Mouse (Mus musculus) kidney, embryonic 14.5 days (tissue): Measurements from ENCODE around the gene Fam186a. TPM values are rescaled to one million over a fixed set of nuclear protein-coding genes. Genes with fewer than 3 reads are reported as not detected.
"Not testable (repeated sequence)": the region's sequence is repeated elsewhere in the genome, so short reads cannot be mapped to it uniquely, and the experiment has no call there.

Experiments
- ATAC-seq: fragments of 200-750 bp; cut with Nextera tagmentation; 2 replicates; pipeline ENCODE4 v1.8.0; 2017; ENCODE audit warnings: moderate number of reproducible peaks, mild to moderate bottlenecking, moderate TSS enrichment, moderate library complexity; ENCODE audit not compliant: low FRiP score, low TSS enrichment
- H3K27ac ChIP-seq: fragments of 300-500 bp; sonication (generic); 2 replicates; pipeline ENCODE4 v1.5.1; 2014; ENCODE audit warnings: low read depth, mild to moderate bottlenecking, low read length, moderate library complexity, mixed read lengths
- H3K27me3 ChIP-seq: fragments of 300-500 bp; sonication (generic); 2 replicates; pipeline ENCODE4 v1.6.1; 2014; ENCODE audit warnings: mild to moderate bottlenecking, low read length; ENCODE audit not compliant: control insufficient read depth, insufficient read depth
- H3K36me3 ChIP-seq: fragments of 300-500 bp; sonication (generic); 2 replicates; pipeline ENCODE4 v1.6.1; 2014; ENCODE audit warnings: low read length, mixed read lengths; ENCODE audit not compliant: control insufficient read depth, insufficient read depth
- H3K4me1 ChIP-seq: fragments of 300-500 bp; sonication (generic); 2 replicates; pipeline ENCODE4 v1.6.1; 2014; ENCODE audit warnings: low read length, mixed read lengths; ENCODE audit not compliant: control insufficient read depth, insufficient read depth
- H3K4me2 ChIP-seq: fragments of 300-500 bp; sonication (generic); replicated peaks from 2 replicates; pipeline ENCODE4 v1.6.1; 2014; ENCODE audit warnings: low read depth, mild to moderate bottlenecking, low read length
- H3K4me3 ChIP-seq: fragments of 300-500 bp; sonication (generic); 2 replicates; pipeline ENCODE4 v1.5.1; 2014; ENCODE audit warnings: mild to moderate bottlenecking, low read length
- H3K9ac ChIP-seq: fragments of 300-500 bp; sonication (generic); 2 replicates; pipeline ENCODE4 v1.6.1; 2014; ENCODE audit warnings: low read depth, mild to moderate bottlenecking, low read length, moderate library complexity
- H3K9me3 ChIP-seq: fragments of 300-500 bp; sonication (generic); 2 replicates; pipeline ENCODE4 v1.6.1; 2016; ENCODE audit warnings: low read length; ENCODE audit not compliant: control insufficient read depth
- WGBS: fragments of 180-500 bp; shearing (Covaris S2); extraction: QIAGEN DNeasy Blood & Tissue Kit; methylation state at CpG from one replicate; pipeline ENCODE4 v1.1.7; 2014; 5-methylcytosine and 5-hydroxymethylcytosine counted together
- polyA plus RNA-seq: library from polyadenylated mRNA; unstranded; fragments of >200 nt; fragmentation: Nextera tagmentation; extraction: Ambion mirVana; gene quantifications from 2 replicates; pipeline ENCODE4 v1.2.1, GENCODE M21; 2014

The Fam186a gene
- polyA plus RNA-seq, 1 experiment from 2014 or later, result not detected

GRCm38 (mm10) chr15:99974476-99975220 lies 7.8 kb upstream of the Fam186a start:
- Histone ChIP-seq H3K4me2 (peak overlapping the region; percentile 55), H3K4me1 (peaks cover 9% of the 10 kb centered on the region), H3K27ac (no peak overlapping the region), H3K9ac (no peak overlapping the region), H3K27me3 (no peaks in the 10 kb centered on the region), H3K9me3 (no peaks in the 10 kb centered on the region), H3K4me3 (peak overlapping the region; percentile 81; the same call in 1 of the 2 replicates), H3K36me3 (no peaks in the 10 kb centered on the region)
- WGBS, result 77% methylated on average over 2 of the region's 2 CpGs
- no peak for ATAC-seq

GRCm38 (mm10) chr15:99972989-99973911 lies 6.4 kb upstream of the Fam186a start:
- no peaks in the 10 kb centered on the region for H3K9me3 ChIP-seq

GRCm38 (mm10) chr15:99972361-99972988 lies 5.6 kb upstream of the Fam186a start:
- no peaks in the 10 kb centered on the region for H3K27me3 ChIP-seq
- under 1% methylated on average over 49 of the region's 50 CpGs for WGBS
- ATAC-seq, result peak; percentile 97

More at GRCm38 (mm10) chr15:99972989-99973911, 6.4 kb upstream of the Fam186a start:
- under 1% methylated on average over 65 of the region's 84 CpGs for WGBS
- peak; percentile 84 for ATAC-seq
- Histone ChIP-seq H3K4me1 (peaks cover 9% of the 10 kb centered on the region), H3K27ac (peak overlapping the region; percentile 99), H3K4me2 (peak overlapping the region; percentile 55), H3K9ac (peak overlapping the region; percentile 90), H3K27me3 (no peaks in the 10 kb centered on the region), H3K4me3 (peak overlapping the region; percentile 81), H3K36me3 (no peaks in the 10 kb centered on the region)

GRCm38 (mm10) chr15:99970606-99971005 lies 3.7 kb upstream of the Fam186a start:
- Histone ChIP-seq H3K4me2 (no peak overlapping the region), H3K4me1 (peaks cover 9% of the 10 kb centered on the region), H3K36me3 (no peaks in the 10 kb centered on the region), H3K9me3 (no peaks in the 10 kb centered on the region), H3K27ac (no peak overlapping the region), H3K27me3 (no peaks in the 10 kb centered on the region), H3K9ac (no peak overlapping the region), H3K4me3 (no peak overlapping the region)
- WGBS, result 84% methylated on average over 1 of the region's 1 CpGs
- ATAC-seq, result no peak

More at GRCm38 (mm10) chr15:99972361-99972988, 5.6 kb upstream of the Fam186a start:
- H3K9me3 ChIP-seq, result no peaks in the 10 kb centered on the region
- peaks cover 9% of the 10 kb centered on the region for H3K4me1 ChIP-seq
- H3K4me2 ChIP-seq, result peak overlapping the region; percentile 55
- H3K4me3 ChIP-seq, result peak overlapping the region; percentile 81
- H3K27ac ChIP-seq, result peak overlapping the region; percentile 99
- H3K9ac ChIP-seq, result peak overlapping the region; percentile 90
- no peaks in the 10 kb centered on the region for H3K36me3 ChIP-seq

GRCm38 (mm10) chr15:99969765-99970164 lies 2.9 kb upstream of the Fam186a start, which contains the start of gene Larp4:
Gene Larp4, plus strand, starts transcription at chr15:99970065.
- not testable (repeated sequence) for ATAC-seq, H3K27me3 ChIP-seq, H3K9ac ChIP-seq, H3K4me1 ChIP-seq, H3K4me3 ChIP-seq, H3K9me3 ChIP-seq, H3K36me3 ChIP-seq, H3K4me2 ChIP-seq, H3K27ac ChIP-seq
- WGBS, result 90% methylated on average over 6 of the region's 6 CpGs

GRCm38 (mm10) chr15:99965103-99965775 lies 1.6 kb downstream of the Fam186a start:
- Histone ChIP-seq H3K4me2 (no peak overlapping the region), H3K9me3 (no peaks in the 10 kb centered on the region), H3K36me3 (no peaks in the 10 kb centered on the region), H3K4me3 (no peak overlapping the region), H3K9ac (no peak overlapping the region), H3K27me3 (no peaks in the 10 kb centered on the region), H3K27ac (no peak overlapping the region), H3K4me1 (no peaks in the 10 kb centered on the region)
- WGBS, result 85% methylated on average over 8 of the region's 8 CpGs
- no peak for ATAC-seq

GRCm38 (mm10) chr15:99955324-99955723 lies 11.5 kb downstream of the Fam186a start:
- Histone ChIP-seq H3K4me2 (no peak overlapping the region), H3K36me3 (no peaks in the 10 kb centered on the region), H3K9me3 (no peaks in the 10 kb centered on the region), H3K9ac (no peak overlapping the region), H3K27ac (no peak overlapping the region), H3K4me1 (no peaks in the 10 kb centered on the region), H3K4me3 (no peak overlapping the region), H3K27me3 (no peaks in the 10 kb centered on the region)
- WGBS, result 85% methylated on average over 4 of the region's 4 CpGs
- ATAC-seq, result no peak

GRCm38 (mm10) chr15:99940970-99941630 lies 25.8 kb downstream of the Fam186a start:
- Histone ChIP-seq H3K36me3 (no peaks in the 10 kb centered on the region), H3K27ac (no peak overlapping the region), H3K4me1 (no peaks in the 10 kb centered on the region), H3K9ac (no peak overlapping the region), H3K9me3 (0 out of 2 replicates have a peak, but pooled peaks cover 4% of the 10 kb centered on the region), H3K27me3 (no peaks in the 10 kb centered on the region), H3K4me3 (no peak overlapping the region), H3K4me2 (no peak overlapping the region)
- no peak for ATAC-seq
- WGBS, result 78% methylated on average over 4 of the region's 4 CpGs
